Mouse (Mus musculus) testis, postnatal 14 days (tissue): ENCODE measurements around the gene Vwde.

ENCODE experiments used
- DNase-seq: peaks from one replicate; pipeline ENCODE4 v3.0.0; 2021; ENCODE audit warnings: low spot score

Vwde gene

GRCm38 (mm10) chr6:13224596-13225227, at the start of gene Vwde:
TSS of gene Vwde (minus strand) at chr6:13224965.
- DNase-seq, result no peak

- no peak for DNase-seq
Measured at GRCm38 (mm10) chr6:13255341-13255740, 30.6 kb upstream of the Vwde start.

- no peak for DNase-seq
Measured at GRCm38 (mm10) chr6:13248317-13248969, 23.7 kb upstream of the Vwde start.

- no peak for DNase-seq
Measured at GRCm38 (mm10) chr6:13206157-13206556, 18.6 kb downstream of the Vwde start.

- DNase-seq, result no peak
Measured at GRCm38 (mm10) chr6:13197486-13197885, 27.3 kb downstream of the Vwde start.

GRCm38 (mm10) chr6:13186836-13187235, 37.9 kb downstream of the Vwde start:
- no peak for DNase-seq

GRCm38 (mm10) chr6:13180061-13180460, 44.7 kb downstream of the Vwde start:
- DNase-seq, result no peak

- DNase-seq, result no peak
Measured at GRCm38 (mm10) chr6:13169459-13170150, 55.2 kb downstream of the Vwde start.

- no peak for DNase-seq
Measured at GRCm38 (mm10) chr6:13166240-13166937, 58.4 kb downstream of the Vwde start.

GRCm38 (mm10) chr6:13159437-13159836, 65.3 kb downstream of the Vwde start:
- no peak for DNase-seq

GRCm38 (mm10) chr6:13153888-13154697, 70.7 kb downstream of the Vwde start:
- no peak for DNase-seq

GRCm38 (mm10) chr6:13152062-13152640, 72.6 kb downstream of the Vwde start:
- DNase-seq, result no peak

- DNase-seq, result no peak
Measured at GRCm38 (mm10) chr6:13137255-13137654, 87.5 kb downstream of the Vwde start.

GRCm38 (mm10) chr6:13108662-13109061, 116.1 kb downstream of the Vwde start:
- DNase-seq, result no peak
